Mouse (Mus musculus): ENCODE data around the gene Ppp4r1.

- TF ChIP-seq CTCF (IDR thresholded peaks at IDR 0.05; ENCODE audit: extremely low read depth, insufficient read depth, low read length) = no peak
- no peak for TF ChIP-seq POLR2A (IDR thresholded peaks at IDR 0.05; ENCODE audit: extremely low read depth, insufficient read depth, low read length)
These were observed 68.1 kb downstream of the Ppp4r1 start for GRCm38 (mm10) chr17:65850487-65850886.
